Mouse (Mus musculus) MEL (cell line): ENCODE measurements around the gene Olfr458. TPM values are rescaled to one million over a fixed set of nuclear protein-coding genes. Genes with fewer than 3 reads are reported as not detected.

ENCODE experiments used
- DNase-seq: peaks from one replicate; pipeline ENCODE4 v3.0.0; 2011; ENCODE audit warnings: low read depth, low spot score
- H3K27ac ChIP-seq: 2 replicates; pipeline ENCODE4 v1.5.1; 2012; ENCODE audit warnings: low read depth, mild to moderate bottlenecking, control low read depth, low read length, moderate library complexity; ENCODE audit not compliant: control insufficient read depth
- H3K27me3 ChIP-seq, 2 experiments: fragments of 150-350 bp in 1 of 2; sonication (generic) in 1 of 2; 2 replicates each; pipeline ENCODE4 v1.6.1; 2012; ENCODE audit warnings: low read length in 2 of 2, mild to moderate bottlenecking in 2 of 2, improper control_type of control experiment in 1 of 2, moderate library complexity in 1 of 2; ENCODE audit not compliant: insufficient read depth in 2 of 2, control insufficient read depth in 1 of 2
- H3K36me3 ChIP-seq, 2 experiments: 2 replicates each; pipeline ENCODE4 v1.6.1; 2012 to 2014; ENCODE audit warnings: low read length in 2 of 2, improper control_type of control experiment in 1 of 2, inconsistent platforms in 1 of 2, mild to moderate bottlenecking in 1 of 2; ENCODE audit not compliant: insufficient read depth in 2 of 2, control insufficient read depth in 1 of 2
- H3K4me1 ChIP-seq, 2 experiments: fragments of 150-350 bp in 1 of 2; sonication (generic) in 1 of 2; 2 replicates each; pipeline ENCODE4 v1.6.1; 2012; ENCODE audit warnings: low read length in 2 of 2, improper control_type of control experiment in 1 of 2, mild to moderate bottlenecking in 1 of 2; ENCODE audit not compliant: insufficient read depth in 2 of 2, control insufficient read depth in 1 of 2
- H3K4me3 ChIP-seq, 2 experiments: fragments of 150-350 bp in 1 of 2; sonication (generic) in 1 of 2; 2 replicates each; pipeline ENCODE4 v1.5.1; 2012; ENCODE audit warnings: low read depth in 2 of 2, low read length in 2 of 2, mild to moderate bottlenecking in 2 of 2, moderate library complexity in 2 of 2, control low read depth in 1 of 2, improper control_type of control experiment in 1 of 2; ENCODE audit not compliant: control insufficient read depth in 1 of 2, insufficient read depth in 1 of 2
- H3K79me2 ChIP-seq: 2 replicates; pipeline ENCODE4 v1.6.1; 2012; ENCODE audit warnings: mild to moderate bottlenecking, low read length, moderate library complexity; ENCODE audit not compliant: control insufficient read depth, poor library complexity, insufficient read depth
- H3K9ac ChIP-seq: 2 replicates; pipeline ENCODE4 v1.6.1; 2012; ENCODE audit warnings: low read depth, mild to moderate bottlenecking, control low read depth, low read length, moderate library complexity; ENCODE audit not compliant: control insufficient read depth, poor library complexity, severe bottlenecking
- H3K9me3 ChIP-seq: fragments of 150-350 bp; sonication (generic); replicated peaks from 2 replicates; pipeline ENCODE4 v1.6.1; 2012; ENCODE audit warnings: mild to moderate bottlenecking, low read length, improper control_type of control experiment, moderate library complexity; ENCODE audit not compliant: insufficient read depth
- CTCF ChIP-seq, 3 experiments: IDR thresholded peaks in 2 of 3; conservative IDR thresholded peaks in 1 of 3; 2 replicates each; pipeline ENCODE4 v1.5.1; 2011 to 2012; ENCODE audit warnings: low read length in 3 of 3, low read depth in 2 of 3, mild to moderate bottlenecking in 2 of 3, improper control_type of control experiment in 1 of 3, inconsistent platforms in 1 of 3, mixed read lengths in 1 of 3, moderate library complexity in 1 of 3; ENCODE audit not compliant: control insufficient read depth in 1 of 3, insufficient read depth in 1 of 3, poor library complexity in 1 of 3, severe bottlenecking in 1 of 3
- ELF1 ChIP-seq: IDR thresholded peaks from 2 replicates; pipeline ENCODE4 v1.6.1; 2014; ENCODE audit warnings: low read depth, mild to moderate bottlenecking, inconsistent platforms, low read length, improper control_type of control experiment, moderate library complexity
- EP300 ChIP-seq, 2 experiments: IDR thresholded peaks; 2 replicates each; pipeline ENCODE4 v1.6.1; 2011; ENCODE audit warnings: improper control_type of control experiment in 2 of 2, low read length in 2 of 2, low read depth in 1 of 2, mild to moderate bottlenecking in 1 of 2
- GATA1 ChIP-seq: IDR thresholded peaks from 2 replicates; pipeline ENCODE4 v1.6.1; 2011; ENCODE audit warnings: low read depth, low read length, improper control_type of control experiment
- MAX ChIP-seq: IDR thresholded peaks from 2 replicates; pipeline ENCODE4 v1.6.1; 2011; ENCODE audit warnings: low read length, improper control_type of control experiment
- MAZ ChIP-seq: IDR thresholded peaks from 2 replicates; pipeline ENCODE4 v1.6.1; 2012; ENCODE audit warnings: low read depth, mild to moderate bottlenecking, inconsistent platforms, low read length, improper control_type of control experiment
- MXI1 ChIP-seq: IDR thresholded peaks from 2 replicates; pipeline ENCODE4 v1.6.1; 2011; ENCODE audit warnings: mild to moderate bottlenecking, low read depth, low read length, improper control_type of control experiment
- RCOR1 ChIP-seq: IDR thresholded peaks from 2 replicates; pipeline ENCODE4 v1.6.1; 2012; ENCODE audit warnings: low read depth, mild to moderate bottlenecking, inconsistent platforms, low read length, improper control_type of control experiment
- ZKSCAN1 ChIP-seq: IDR thresholded peaks from 2 replicates; pipeline ENCODE4 v1.6.1; 2012; ENCODE audit warnings: low read depth, mild to moderate bottlenecking, inconsistent platforms, low read length, improper control_type of control experiment, moderate library complexity
- polyA plus RNA-seq, 2 experiments: library from polyadenylated mRNA; stranded (reverse) in 1 of 2; unstranded in 1 of 2; fragments of >175 nt in 1 of 2; fragments of >200 nt in 1 of 2; gene quantifications; 2 replicates each; pipeline versions ENCODE4 v1.2.1 to v1.2.4; 2012; ENCODE audit warnings: low replicate concordance in 2 of 2, low read depth in 1 of 2; ENCODE audit not compliant: insufficient read length in 2 of 2, insufficient read depth in 1 of 2, missing spikeins in 1 of 2
- total RNA-seq: library from RNA; depleted of rRNA; stranded (reverse); fragments of 300-350 nt; gene quantifications from 2 replicates; pipeline ENCODE4 v1.2.3, GENCODE M21; 2012; rRNA removed

Olfr458 gene
- total and polyA plus RNA-seq, 3 experiments, result not detected

- Histone ChIP-seq H3K27ac (no peak overlapping the region), H3K9me3 (no peaks in the 10 kb centered on the region), H3K36me3 (no peaks in the 10 kb centered on the region), H3K9ac (no peak overlapping the region), H3K79me2 (no peaks in the 10 kb centered on the region), H3K4me1 (no peaks in the 10 kb centered on the region), H3K27me3 (no peaks in the 10 kb centered on the region), H3K4me3 (no peak overlapping the region)
- no peak for DNase-seq
- no peak for TF ChIP-seq MAX
- TF ChIP-seq EP300 (IDR thresholded peaks at IDR 0.05; ENCODE audit: low read depth in 1 of 2, low read length in 2 of 2), result no peak
- TF ChIP-seq GATA1, result no peak
- TF ChIP-seq CTCF (IDR thresholded peaks at IDR 0.05 in 2 of 3, conservative IDR thresholded peaks at IDR 0.05 in 1 of 3; ENCODE audit: control insufficient read depth in 1 of 3, insufficient read depth in 1 of 3, low read depth in 2 of 3, low read length in 3 of 3, poor library complexity in 1 of 3, severe bottlenecking in 1 of 3), result no peak
- TF ChIP-seq ELF1, result no peak
- no peak for TF ChIP-seq MXI1
- no peak for TF ChIP-seq MAZ
- no peak for TF ChIP-seq ZKSCAN1
- no peak for TF ChIP-seq RCOR1
Measured at GRCm38 (mm10) chr6:42419443-42419842, 45.6 kb downstream of the Olfr458 start.

Other genes starting within 250 kb of the Olfr458 start
- gene Tas2r144, start 249.9 kb downstream of the Olfr458 start, total RNA-seq, result not detected in 2 replicates
- not detected for gene Tas2r144, start 249.9 kb downstream of the Olfr458 start, polyA plus RNA-seq
- 1.2 and 1.4 TPM in 2 replicates for gene Gstk1, start 219.3 kb downstream of the Olfr458 start, total RNA-seq
- gene Gstk1, start 219.3 kb downstream of the Olfr458 start, polyA plus RNA-seq, result 1 to 10 TPM in 1 of 2 experiments, not detected in 1; 1.2 TPM
- gene Tmem139, start 203.2 kb downstream of the Olfr458 start, total RNA-seq, result not detected in 2 replicates
- under 1 TPM in 1 of 2 experiments, not detected in 1; 0.08 TPM for gene Tmem139, start 203.2 kb downstream of the Olfr458 start, polyA plus RNA-seq
- gene Casp2, start 200.2 kb downstream of the Olfr458 start, total RNA-seq, result 21.3 and 22.2 TPM in 2 replicates
- gene Casp2, start 200.2 kb downstream of the Olfr458 start, polyA plus RNA-seq, result 10 to 100 TPM in 1 of 2 experiments, not detected in 1; 42.3 TPM
- gene Clcn1, start 178.5 kb downstream of the Olfr458 start, total RNA-seq, result 0.04 and 0.10 TPM in 2 replicates
- under 1 TPM in 1 of 2 experiments, not detected in 1; 0.22 TPM for gene Clcn1, start 178.5 kb downstream of the Olfr458 start, polyA plus RNA-seq
- not detected in 2 replicates for gene Fam131b, start 140.6 kb downstream of the Olfr458 start, total RNA-seq
- under 1 TPM in 1 of 2 experiments, not detected in 1; 0.06 TPM for gene Fam131b, start 140.6 kb downstream of the Olfr458 start, polyA plus RNA-seq
- gene Zyx, start 115.6 kb downstream of the Olfr458 start, total RNA-seq, result 7.0 and 7.5 TPM in 2 replicates
- 10 to 100 TPM in 1 of 2 experiments, not detected in 1; 48.4 TPM for gene Zyx, start 115.6 kb downstream of the Olfr458 start, polyA plus RNA-seq
- not detected in 2 replicates for gene Epha1, start 91.9 kb downstream of the Olfr458 start, total RNA-seq
- under 1 TPM in 1 of 2 experiments, not detected in 1; 0.04 TPM for gene Epha1, start 91.9 kb downstream of the Olfr458 start, polyA plus RNA-seq
- gene Tas2r143, start 65.0 kb downstream of the Olfr458 start, total RNA-seq, result not detected in 2 replicates
- not detected for gene Tas2r143, start 65.0 kb downstream of the Olfr458 start, polyA plus RNA-seq
- not detected in 2 replicates for gene Tas2r135, start 59.8 kb downstream of the Olfr458 start, total RNA-seq
- gene Tas2r135, start 59.8 kb downstream of the Olfr458 start, polyA plus RNA-seq, result not detected
- not detected in 2 replicates for gene Tas2r126, start 30.7 kb downstream of the Olfr458 start, total RNA-seq
- gene Tas2r126, start 30.7 kb downstream of the Olfr458 start, polyA plus RNA-seq, result not detected
- not detected in 2 replicates for gene Olfr457, start 11.1 kb upstream of the Olfr458 start, total RNA-seq
- gene Olfr457, start 11.1 kb upstream of the Olfr458 start, polyA plus RNA-seq, result not detected
- gene Olfr456, start 22.0 kb upstream of the Olfr458 start, total RNA-seq, result not detected in 2 replicates
- gene Olfr456, start 22.0 kb upstream of the Olfr458 start, polyA plus RNA-seq, result not detected
- not detected in 2 replicates for gene Olfr455, start 82.4 kb upstream of the Olfr458 start, total RNA-seq
- gene Olfr455, start 82.4 kb upstream of the Olfr458 start, polyA plus RNA-seq, result not detected
- not detected in 2 replicates for gene Tcaf3, start 132.5 kb upstream of the Olfr458 start, total RNA-seq
- not detected for gene Tcaf3, start 132.5 kb upstream of the Olfr458 start, polyA plus RNA-seq
- not detected in 2 replicates for gene Tcaf2, start 180.1 kb upstream of the Olfr458 start, total RNA-seq
- gene Tcaf2, start 180.1 kb upstream of the Olfr458 start, polyA plus RNA-seq, result not detected
- not detected in 2 replicates for gene Tcaf1, start 244.9 kb upstream of the Olfr458 start, total RNA-seq
- not detected for gene Tcaf1, start 244.9 kb upstream of the Olfr458 start, polyA plus RNA-seq